Mouse (Mus musculus): Measurements from ENCODE around the gene Gm765. TPM values are rescaled to one million over a fixed set of nuclear protein-coding genes. Genes with fewer than 3 reads are reported as not detected.

Gm765 gene
- polyA plus RNA-seq, 1 experiment, result not detected

DNA sequence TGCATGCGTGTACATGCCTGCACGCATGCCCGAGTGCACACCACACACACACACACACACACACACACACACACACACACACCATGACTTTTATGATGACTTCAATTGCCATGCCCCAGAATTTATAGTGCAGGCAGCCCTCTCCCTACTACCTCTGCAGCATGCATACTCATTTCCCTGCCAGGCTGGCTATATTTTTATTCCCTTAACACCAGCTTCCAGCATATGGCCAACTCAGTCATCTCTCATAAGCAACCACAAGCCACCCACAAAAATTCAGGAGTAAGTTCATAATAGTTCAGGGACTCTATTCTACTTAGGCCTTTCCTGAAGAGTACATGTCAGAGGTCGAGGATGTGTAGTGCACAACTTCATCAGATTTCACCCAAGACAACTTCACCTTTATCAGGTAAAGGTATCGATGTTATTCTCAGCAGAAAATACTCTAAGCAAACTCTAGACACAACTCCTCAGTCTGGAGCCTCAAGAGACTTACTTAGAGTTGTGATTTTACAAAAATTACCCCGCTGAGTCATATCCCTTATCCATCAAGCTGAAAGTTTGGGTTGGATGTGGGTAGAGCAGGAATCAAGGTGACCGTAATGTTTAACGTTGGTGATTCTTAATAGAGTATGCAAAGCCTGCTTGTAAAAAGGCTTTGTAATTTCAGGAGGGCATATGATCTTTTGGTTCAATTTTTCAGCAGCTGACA, 101.8 kb downstream of the Gm765 start:
- TF ChIP-seq POLR2A (IDR thresholded peaks at IDR 0.05; ENCODE audit: borderline replicate concordance, low read depth, low read length), result no peak
- no peak for TF ChIP-seq CTCF (IDR thresholded peaks at IDR 0.05; ENCODE audit: low read depth, low read length)
- Histone ChIP-seq H3K4me1 (ENCODE audit: control insufficient read depth, insufficient read depth, low read length) (no peaks in the 10 kb centered on the region), H3K27ac (ENCODE audit: insufficient read depth, low read depth, low read length) (no peak overlapping the region), H3K4me3 (ENCODE audit: insufficient read depth, low read length) (no peak overlapping the region)

DNA sequence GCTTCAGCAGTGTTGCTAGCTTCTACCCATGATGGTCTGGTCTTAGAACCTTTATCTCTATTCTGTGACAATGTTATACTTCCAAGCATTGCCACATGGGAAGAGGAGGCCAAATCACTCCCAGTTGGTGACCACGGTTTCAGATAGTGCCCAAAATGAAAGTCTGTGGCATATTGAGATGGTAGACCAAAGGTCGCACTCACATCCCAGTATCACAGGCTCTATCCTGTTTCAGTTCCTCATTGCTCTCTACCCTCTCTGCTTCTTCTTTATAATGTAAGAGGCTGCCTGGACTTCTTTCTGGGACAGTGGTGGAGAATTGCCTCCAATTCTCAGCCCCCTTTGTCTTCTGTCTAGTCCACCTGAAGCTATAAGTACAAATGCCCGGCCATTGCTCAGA, 108.5 kb downstream of the Gm765 start:
- H3K4me1 ChIP-seq (ENCODE audit: control insufficient read depth, insufficient read depth, low read length), result no peaks in the 10 kb centered on the region
- no peak overlapping the region for H3K4me3 ChIP-seq (ENCODE audit: insufficient read depth, low read length)
- H3K27ac ChIP-seq (ENCODE audit: insufficient read depth, low read depth, low read length), result no peak overlapping the region
- TF ChIP-seq POLR2A (IDR thresholded peaks at IDR 0.05; ENCODE audit: borderline replicate concordance, low read depth, low read length) (no peak), CTCF (IDR thresholded peaks at IDR 0.05; ENCODE audit: low read depth, low read length) (no peak)

DNA sequence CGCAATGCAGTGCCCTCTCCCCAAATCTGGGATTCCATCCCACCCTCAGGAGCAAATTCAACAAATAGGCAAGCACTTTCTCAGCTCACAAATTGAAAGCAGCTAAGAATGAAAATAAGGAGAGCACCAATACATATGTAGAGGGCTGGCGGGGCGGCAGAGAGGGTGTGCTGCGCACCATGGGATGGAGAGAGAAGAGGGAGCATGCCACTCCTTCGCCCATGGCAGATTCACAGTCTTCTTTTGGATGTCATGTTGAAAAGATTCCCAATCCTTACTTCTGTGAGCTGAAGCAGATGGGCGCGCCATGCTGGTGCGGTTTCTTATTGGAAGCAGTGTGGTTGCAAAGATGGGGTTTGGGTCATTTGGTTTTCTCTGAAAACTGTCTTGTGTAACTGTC, 118.6 kb downstream of the Gm765 start:
- TF ChIP-seq POLR2A (IDR thresholded peaks at IDR 0.05; ENCODE audit: borderline replicate concordance, low read depth, low read length), result no peak
- TF ChIP-seq CTCF (IDR thresholded peaks at IDR 0.05; ENCODE audit: low read depth, low read length), result no peak
- Histone ChIP-seq H3K27ac (ENCODE audit: insufficient read depth, low read depth, low read length) (no peak overlapping the region), H3K4me1 (ENCODE audit: control insufficient read depth, insufficient read depth, low read length) (no peaks in the 10 kb centered on the region), H3K4me3 (ENCODE audit: insufficient read depth, low read length) (no peak overlapping the region)

- no peak overlapping the region for H3K27ac ChIP-seq (ENCODE audit: insufficient read depth, low read depth, low read length)
- no peaks in the 10 kb centered on the region for H3K4me1 ChIP-seq (ENCODE audit: control insufficient read depth, insufficient read depth, low read length)
- no peak overlapping the region for H3K4me3 ChIP-seq (ENCODE audit: insufficient read depth, low read length)
- TF ChIP-seq POLR2A (IDR thresholded peaks at IDR 0.05; ENCODE audit: borderline replicate concordance, low read depth, low read length), result no peak
Observed at GRCm38 (mm10) chr6:98221970-98222369, 120.6 kb downstream of the Gm765 start.

GRCm38 (mm10) chr6:98212225-98212624, 130.3 kb downstream of the Gm765 start:
- TF ChIP-seq POLR2A (IDR thresholded peaks at IDR 0.05; ENCODE audit: borderline replicate concordance, low read depth, low read length), result no peak
- no peak for TF ChIP-seq CTCF (IDR thresholded peaks at IDR 0.05; ENCODE audit: low read depth, low read length)
- H3K4me1 ChIP-seq (ENCODE audit: control insufficient read depth, insufficient read depth, low read length), result no peaks in the 10 kb centered on the region
- no peak overlapping the region for H3K27ac ChIP-seq (ENCODE audit: insufficient read depth, low read depth, low read length)
- no peak overlapping the region for H3K4me3 ChIP-seq (ENCODE audit: insufficient read depth, low read length)

DNA sequence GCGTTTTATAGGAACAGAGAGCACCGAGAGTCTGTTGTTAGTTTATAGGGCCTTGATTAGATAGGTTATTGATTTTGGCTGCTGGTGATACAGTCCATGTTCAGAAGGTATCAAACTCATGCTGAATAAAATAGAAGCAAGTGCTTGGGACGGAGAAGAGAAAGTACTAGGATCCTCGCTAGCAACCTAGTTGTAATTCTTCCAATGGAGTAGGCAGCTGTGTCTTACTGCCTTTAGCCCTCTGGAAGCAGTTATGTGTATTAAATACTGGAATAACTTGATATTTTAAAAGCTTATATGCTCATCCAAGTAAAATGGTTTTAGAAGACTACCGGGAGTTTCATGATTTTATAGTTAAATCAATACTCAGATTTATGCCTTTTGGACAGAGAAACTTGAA, 132.3 kb downstream of the Gm765 start:
- Histone ChIP-seq H3K27ac (ENCODE audit: insufficient read depth, low read depth, low read length) (no peak overlapping the region), H3K4me1 (ENCODE audit: control insufficient read depth, insufficient read depth, low read length) (no peaks in the 10 kb centered on the region), H3K4me3 (ENCODE audit: insufficient read depth, low read length) (no peak overlapping the region)
- no peak for TF ChIP-seq CTCF (IDR thresholded peaks at IDR 0.05; ENCODE audit: low read depth, low read length)
- TF ChIP-seq POLR2A (IDR thresholded peaks at IDR 0.05; ENCODE audit: borderline replicate concordance, low read depth, low read length), result no peak

DNA sequence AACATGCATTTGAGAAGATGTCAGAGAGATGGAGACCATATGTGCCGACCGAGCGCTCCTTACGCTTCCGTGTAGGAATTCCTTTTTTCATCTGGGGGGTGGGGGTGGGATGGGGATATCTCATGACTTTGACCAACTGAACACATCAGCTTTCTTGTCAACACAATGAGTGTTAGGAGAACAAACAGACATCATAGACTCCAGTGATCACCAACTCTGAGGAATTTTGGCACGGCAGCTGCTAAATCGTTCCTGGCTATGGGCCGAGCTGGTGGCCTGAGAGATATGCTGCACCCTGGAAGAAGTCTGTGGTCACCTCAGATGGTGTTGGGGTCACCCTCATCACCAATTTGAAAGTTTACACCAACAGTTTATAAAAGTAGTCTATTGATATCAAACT, 134.5 kb downstream of the Gm765 start:
- Histone ChIP-seq H3K4me3 (ENCODE audit: insufficient read depth, low read length) (no peak overlapping the region), H3K27ac (ENCODE audit: insufficient read depth, low read depth, low read length) (no peak overlapping the region), H3K4me1 (ENCODE audit: control insufficient read depth, insufficient read depth, low read length) (no peaks in the 10 kb centered on the region)
- no peak for TF ChIP-seq CTCF (IDR thresholded peaks at IDR 0.05; ENCODE audit: low read depth, low read length)
- no peak for TF ChIP-seq POLR2A (IDR thresholded peaks at IDR 0.05; ENCODE audit: borderline replicate concordance, low read depth, low read length)

GRCm38 (mm10) chr6:98198706-98199105, 143.8 kb downstream of the Gm765 start:
- H3K27ac ChIP-seq (ENCODE audit: insufficient read depth, low read depth, low read length), result no peak overlapping the region
- no peak for TF ChIP-seq CTCF (IDR thresholded peaks at IDR 0.05; ENCODE audit: low read depth, low read length)
- no peak for TF ChIP-seq POLR2A (IDR thresholded peaks at IDR 0.05; ENCODE audit: borderline replicate concordance, low read depth, low read length)
- H3K4me1 ChIP-seq (ENCODE audit: control insufficient read depth, insufficient read depth, low read length), result no peaks in the 10 kb centered on the region
- H3K4me3 ChIP-seq (ENCODE audit: insufficient read depth, low read length), result no peak overlapping the region

- Histone ChIP-seq H3K4me1 (ENCODE audit: control insufficient read depth, insufficient read depth, low read length) (no peaks in the 10 kb centered on the region), H3K27ac (ENCODE audit: insufficient read depth, low read depth, low read length) (no peak overlapping the region), H3K4me3 (ENCODE audit: insufficient read depth, low read length) (no peak overlapping the region)
- TF ChIP-seq POLR2A (IDR thresholded peaks at IDR 0.05; ENCODE audit: borderline replicate concordance, low read depth, low read length), result no peak
- no peak for TF ChIP-seq CTCF (IDR thresholded peaks at IDR 0.05; ENCODE audit: low read depth, low read length)
Observed at GRCm38 (mm10) chr6:98190745-98191442, 151.7 kb downstream of the Gm765 start.
